Mouse (Mus musculus) MEL (cell line): ENCODE measurements around the gene Ankfn1.

ENCODE experiments used
- CTCF ChIP-seq, 3 experiments: IDR thresholded peaks in 2 of 3; conservative IDR thresholded peaks in 1 of 3; 2 replicates each; pipeline ENCODE4 v1.5.1; 2011 to 2012; ENCODE audit warnings: low read length in 3 of 3, low read depth in 2 of 3, mild to moderate bottlenecking in 2 of 3, improper control_type of control experiment in 1 of 3, inconsistent platforms in 1 of 3, mixed read lengths in 1 of 3, moderate library complexity in 1 of 3; ENCODE audit not compliant: control insufficient read depth in 1 of 3, insufficient read depth in 1 of 3, poor library complexity in 1 of 3, severe bottlenecking in 1 of 3
- EP300 ChIP-seq, 2 experiments: IDR thresholded peaks; 2 replicates each; pipeline ENCODE4 v1.6.1; 2011; ENCODE audit warnings: improper control_type of control experiment in 2 of 2, low read length in 2 of 2, low read depth in 1 of 2, mild to moderate bottlenecking in 1 of 2
- ETS1 ChIP-seq: IDR thresholded peaks from 2 replicates; pipeline ENCODE4 v1.6.1; 2012; ENCODE audit warnings: low read depth, mild to moderate bottlenecking, inconsistent platforms, low read length, improper control_type of control experiment, moderate library complexity
- MAFK ChIP-seq: IDR thresholded peaks from 2 replicates; pipeline ENCODE4 v1.6.1; 2011; ENCODE audit warnings: low read depth, mild to moderate bottlenecking, low read length, improper control_type of control experiment, borderline replicate concordance
- MEF2A ChIP-seq: IDR thresholded peaks from 2 replicates; pipeline ENCODE4 v1.6.1; 2014; ENCODE audit warnings: low read depth, mild to moderate bottlenecking, inconsistent platforms, low read length, improper control_type of control experiment; ENCODE audit not compliant: poor library complexity, insufficient replicate concordance, severe bottlenecking; ENCODE audit errors: extremely low read depth
- MXI1 ChIP-seq: IDR thresholded peaks from 2 replicates; pipeline ENCODE4 v1.6.1; 2011; ENCODE audit warnings: mild to moderate bottlenecking, low read depth, low read length, improper control_type of control experiment
- UBTF ChIP-seq: IDR thresholded peaks from 2 replicates; pipeline ENCODE4 v1.6.1; 2012; ENCODE audit warnings: low read depth, mild to moderate bottlenecking, inconsistent platforms, low read length, improper control_type of control experiment, moderate library complexity, borderline replicate concordance; ENCODE audit not compliant: insufficient read depth

DNA sequence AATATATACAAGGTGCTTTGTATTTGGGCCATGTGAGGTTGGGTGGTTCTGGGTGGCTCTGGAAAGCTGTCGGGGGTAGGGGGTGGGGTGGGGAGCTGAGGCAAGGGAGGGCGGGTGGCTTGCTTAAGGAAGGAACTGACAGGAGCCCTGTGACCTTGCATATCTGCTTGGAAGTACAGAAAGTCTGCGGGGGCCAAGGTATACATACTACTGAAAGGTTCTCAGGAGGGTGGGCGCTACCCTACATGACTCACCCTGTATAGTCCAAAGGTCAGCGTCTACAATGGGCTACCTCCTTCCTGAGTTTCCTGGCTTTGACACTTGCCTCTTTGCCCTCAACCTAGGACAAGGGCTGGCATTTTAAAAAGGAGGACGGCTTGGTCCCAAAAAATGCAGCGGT, 407.1 kb downstream of the Ankfn1 start:
- TF ChIP-seq MAFK (no peak), CTCF (IDR thresholded peaks at IDR 0.05 in 2 of 3, conservative IDR thresholded peaks at IDR 0.05 in 1 of 3; ENCODE audit: control insufficient read depth in 1 of 3, insufficient read depth in 1 of 3, low read depth in 2 of 3, low read length in 3 of 3, poor library complexity in 1 of 3, severe bottlenecking in 1 of 3) (no peak), ETS1 (no peak), UBTF (no peak), MEF2A (no peak), MXI1 (no peak), EP300 (IDR thresholded peaks at IDR 0.05; ENCODE audit: low read depth in 1 of 2, low read length in 2 of 2) (no peak)
